Mouse (Mus musculus): ENCODE data around the gene Mroh2b. TPM values are rescaled to one million over a fixed set of nuclear protein-coding genes. Genes with fewer than 3 reads are reported as not detected.

Gene Mroh2b
- under 1 TPM in 1 of 2 experiments, not detected in 1; 0.26 TPM for total RNA-seq (2021)

DNA sequence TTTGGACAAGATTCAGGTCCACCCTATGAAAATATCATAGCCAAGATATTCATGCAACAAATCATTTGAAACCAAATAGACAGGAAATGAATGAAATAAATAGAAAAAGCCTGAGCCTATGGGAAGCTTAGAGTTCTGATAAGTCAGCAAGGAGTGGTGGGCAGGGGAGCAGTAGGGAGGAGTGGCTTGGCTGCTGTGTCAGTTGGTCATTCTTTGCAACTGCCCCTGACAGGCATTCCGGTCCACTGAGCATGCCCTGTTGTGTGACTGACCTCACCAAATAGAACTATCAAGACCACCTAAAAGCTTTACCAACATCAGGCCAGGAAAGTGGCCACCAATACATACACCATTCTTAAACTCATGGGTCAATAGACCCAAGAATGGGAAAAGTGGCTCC, at the start of gene Mroh2b:
Mroh2b (plus strand) TSS at position 301 of the 400 bp plus-strand sequence.
- intact Hi-C loops (cut with DNase I), result no loop called here
- DNase-seq, result no peak

DNA sequence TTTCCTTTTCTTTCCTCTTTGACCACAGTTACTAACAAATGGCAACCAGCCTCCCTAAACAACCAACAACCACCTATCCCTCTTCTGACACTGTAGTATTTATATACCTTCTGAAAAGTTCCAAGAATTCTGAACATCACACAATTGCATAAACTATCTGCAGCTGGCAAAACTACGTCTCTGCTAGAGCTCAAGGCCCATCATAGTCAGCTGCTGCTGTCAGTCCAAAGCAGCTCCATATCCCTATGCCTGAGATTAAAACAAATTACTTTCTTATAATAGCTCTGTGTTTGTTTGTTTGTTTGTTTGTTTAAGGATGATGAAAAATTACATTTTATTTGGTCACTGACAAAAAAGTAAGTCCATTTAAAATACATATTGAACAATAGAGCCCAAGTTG, 48.5 kb upstream of the Mroh2b start:
- intact Hi-C loops (cut with DNase I), result no loop called here
- DNase-seq, result no peak

DNA sequence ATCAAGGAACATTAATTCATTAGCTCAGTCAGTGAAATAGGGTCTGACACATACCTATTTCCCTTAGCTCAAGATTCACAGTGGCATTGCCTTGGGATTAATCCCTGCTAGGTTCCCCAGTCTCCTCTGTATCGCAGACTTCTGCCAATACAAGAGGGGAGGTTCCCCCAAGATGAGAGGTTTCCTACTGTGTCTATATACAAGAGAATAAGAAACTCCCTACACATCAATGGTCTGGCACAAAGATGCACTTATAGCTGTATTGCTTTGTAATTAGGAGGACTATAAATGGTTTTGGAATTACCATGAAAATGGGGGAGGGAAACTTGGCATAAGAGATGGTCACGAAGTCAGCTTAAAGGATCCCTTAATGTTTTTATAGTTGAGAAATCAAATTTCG, 3.6 kb upstream of the Mroh2b start:
- DNase-seq, result no peak
- intact Hi-C loops (cut with DNase I), result no loop called here

DNA sequence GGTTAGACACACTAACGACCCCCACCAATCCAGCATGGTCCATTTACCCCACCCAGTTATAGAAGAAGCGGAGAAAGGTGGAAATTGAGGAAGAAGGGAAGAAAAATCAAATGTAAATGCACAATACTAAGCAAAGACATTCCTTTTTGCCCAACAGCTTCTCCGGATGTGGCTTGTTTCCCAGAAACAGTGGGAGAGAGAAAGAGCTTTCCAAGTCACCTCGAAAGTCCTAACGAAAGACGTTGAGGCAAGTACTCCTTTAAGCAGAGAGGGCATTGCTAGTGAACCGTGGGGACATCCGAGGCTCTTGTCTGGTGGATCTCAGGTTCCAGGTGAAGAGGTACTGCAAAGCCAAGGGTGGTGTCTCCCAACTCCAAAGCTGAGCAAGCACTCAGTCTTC, 36.2 kb downstream of the Mroh2b start:
- DNase-seq, result peak; percentile 2
- intact Hi-C loops (cut with DNase I), result no loop called here

DNA sequence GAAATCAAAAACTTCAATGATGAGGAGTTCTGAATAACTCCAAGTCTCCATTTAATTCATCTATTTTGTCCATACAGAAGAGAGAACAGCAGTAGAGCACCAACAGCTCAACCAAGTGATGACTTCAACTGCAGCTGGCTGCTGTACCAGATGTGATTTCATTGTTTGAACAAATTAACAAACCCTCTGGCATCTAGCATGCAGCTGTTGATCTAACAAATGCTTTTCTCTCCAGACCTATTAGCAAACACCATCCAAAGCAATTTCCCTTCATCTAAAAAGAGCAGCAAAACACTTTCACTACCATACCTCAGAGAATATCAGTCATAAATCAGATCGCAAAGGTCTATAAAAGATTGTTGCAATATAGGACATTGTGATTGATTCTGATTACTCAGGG, 74.8 kb downstream of the Mroh2b start:
- DNase-seq, result no peak
- intact Hi-C loops (cut with DNase I), result no loop called here

DNA sequence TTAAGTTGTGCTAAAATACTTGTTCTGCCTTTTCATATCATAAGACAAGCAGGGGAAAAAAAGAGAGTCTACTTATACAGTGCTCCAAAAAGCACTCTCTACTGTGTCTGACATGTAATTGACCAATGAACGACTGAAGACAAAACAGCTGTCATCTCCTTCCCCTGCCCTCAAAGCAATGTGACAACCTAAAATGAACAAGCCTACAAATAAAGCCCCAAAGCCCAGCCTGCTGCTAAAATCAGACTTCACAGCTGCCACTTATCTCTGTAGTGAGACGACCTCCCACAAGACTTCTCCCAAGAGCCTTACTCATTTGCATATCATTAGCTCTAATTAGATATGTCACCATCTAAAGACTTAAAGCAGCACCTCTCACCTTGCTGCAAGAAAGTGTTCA, 104.4 kb downstream of the Mroh2b start:
- intact Hi-C loops (cut with DNase I), result no loop called here
- DNase-seq, result no peak

DNA sequence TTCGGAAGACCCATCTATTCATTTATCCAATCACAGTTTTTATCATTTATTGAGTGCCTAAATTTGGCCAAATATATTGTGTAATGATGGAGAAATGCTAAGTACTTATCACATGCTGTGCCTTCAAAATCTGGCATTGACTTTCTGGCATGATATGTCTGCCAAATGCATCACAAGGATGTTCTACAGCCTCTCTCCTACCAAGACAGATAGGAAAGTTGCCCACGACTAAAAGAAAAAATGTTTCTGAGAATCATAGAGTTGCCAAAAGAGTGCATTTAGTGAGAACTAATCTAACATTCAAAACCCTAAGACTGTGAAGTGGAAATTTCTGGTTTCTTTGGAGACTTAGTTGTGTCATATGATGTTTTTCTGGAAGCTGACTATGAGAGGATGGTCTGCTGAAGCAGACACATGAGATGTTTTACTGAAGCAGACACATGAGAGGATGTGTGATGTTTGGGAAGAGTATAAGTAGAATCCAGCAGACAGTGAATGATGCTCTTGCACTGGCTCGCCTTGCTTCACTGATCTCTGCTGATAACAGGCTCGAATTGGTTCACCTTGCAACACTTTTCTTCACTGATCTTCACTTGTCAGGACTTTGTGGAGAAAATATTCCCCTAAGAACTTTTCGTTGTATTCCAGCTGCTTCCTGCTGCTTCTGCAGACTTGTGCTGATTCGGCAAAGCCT, 105.1 kb downstream of the Mroh2b start:
- DNase-seq, result no peak
- intact Hi-C loops (cut with DNase I), result no loop called here

DNA sequence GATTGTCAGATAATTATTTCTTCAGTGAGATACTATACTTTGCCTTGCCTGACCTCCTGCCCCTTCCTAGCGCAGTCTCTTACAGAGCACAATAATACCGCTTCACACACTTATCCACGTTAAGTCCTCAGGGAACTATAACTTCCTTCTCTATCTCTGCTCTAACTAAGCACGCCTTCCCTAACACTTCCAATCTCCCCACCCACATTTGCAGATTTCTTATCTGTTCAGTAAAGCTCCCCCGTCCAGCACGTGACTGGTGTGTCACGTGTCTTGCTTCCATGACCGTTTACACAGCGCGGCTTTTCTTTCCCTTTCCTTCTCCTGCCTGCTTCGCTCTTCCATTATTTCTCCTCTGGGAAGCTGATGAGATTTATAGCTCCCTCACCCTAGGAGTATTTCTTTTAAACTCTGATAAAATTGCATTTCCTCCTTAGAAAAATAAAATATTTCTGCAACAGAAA, 111.1 kb downstream of the Mroh2b start:
- intact Hi-C loops (cut with DNase I), result no loop called here
- DNase-seq, result no peak

Other genes with a start within 250 kb of the Mroh2b start
- gene C6, start 171.6 kb upstream of the Mroh2b start, total RNA-seq (2021), result not detected
- gene C7, start 165.0 kb downstream of the Mroh2b start, total RNA-seq (2021), result under 1 TPM; 0.22 to 0.46 TPM
- gene Card6, start 209.8 kb downstream of the Mroh2b start, total RNA-seq (2021), result 1 to 10 TPM in 1 of 2 experiments, under 1 TPM in 1; 0.88 to 1.7 TPM
- gene Rpl37, start 217.9 kb downstream of the Mroh2b start, total RNA-seq (2021), result 100 to 1,000 TPM; 301 to 319 TPM
- 10 to 100 TPM; 20.1 to 20.3 TPM for gene Prkaa1, start 245.1 kb downstream of the Mroh2b start, total RNA-seq (2021)

All from left cerebral cortex, postnatal 4 days (tissue).